Mouse (Mus musculus) frontal cortex, postnatal 14 days (tissue): Measurements from ENCODE around the gene Abhd4.

ENCODE experiments used
- DNase-seq, 2 experiments: peaks; one replicate each; pipeline ENCODE4 v3.0.0; 2022; ENCODE audit warnings: low spot score in 2 of 2

Abhd4 gene

GRCm38 (mm10) chr14:54276446-54276845, 22.5 kb downstream of the Abhd4 start:
- DNase-seq, result no peak

- DNase-seq, result no peak
Observed at GRCm38 (mm10) chr14:54284839-54285238, 30.9 kb downstream of the Abhd4 start, which contains the start of gene Olfr49. Gene Olfr49, minus strand, starts transcription at chr14:54284939.

GRCm38 (mm10) chr14:54300136-54300535, 46.1 kb downstream of the Abhd4 start:
- no peak for DNase-seq

GRCm38 (mm10) chr14:54300676-54301075, 46.7 kb downstream of the Abhd4 start:
- DNase-seq, result no peak

GRCm38 (mm10) chr14:54311763-54312162, 57.8 kb downstream of the Abhd4 start:
- no peak for DNase-seq
